Mouse (Mus musculus) layer of hippocampus, adult 9-11 months (tissue): ENCODE data around the gene Gm10057.
"Not testable (repeated sequence)": the region's sequence is repeated elsewhere in the genome, so short reads cannot be mapped to it uniquely, and the experiment has no call there.

Experiments
- DNase-seq: peaks from one replicate; pipeline ENCODE4 v3.0.0; 2022

Gene Gm10057

GRCm38 (mm10) chrX:154054939-154055338 lies at the start of gene Gm10057:
TSS of gene Gm10057 (minus strand) at chrX:154055039.
- DNase-seq: not testable (repeated sequence)

- not testable (repeated sequence) for DNase-seq
These were observed 21.1 kb downstream of the Gm10057 start, which contains the start of gene 4921511M17Rik for GRCm38 (mm10) chrX:154033727-154034126. TSS of gene 4921511M17Rik (minus strand) at chrX:154033827.

GRCm38 (mm10) chrX:154012540-154012939 lies 42.3 kb downstream of the Gm10057 start, which contains the start of gene Samt1:
TSS of gene Samt1 (minus strand) at chrX:154012640.
- DNase-seq: not testable (repeated sequence)
